10 mouse cellular contexts compared by ENCODE assay signal in the genomic region with DNA sequence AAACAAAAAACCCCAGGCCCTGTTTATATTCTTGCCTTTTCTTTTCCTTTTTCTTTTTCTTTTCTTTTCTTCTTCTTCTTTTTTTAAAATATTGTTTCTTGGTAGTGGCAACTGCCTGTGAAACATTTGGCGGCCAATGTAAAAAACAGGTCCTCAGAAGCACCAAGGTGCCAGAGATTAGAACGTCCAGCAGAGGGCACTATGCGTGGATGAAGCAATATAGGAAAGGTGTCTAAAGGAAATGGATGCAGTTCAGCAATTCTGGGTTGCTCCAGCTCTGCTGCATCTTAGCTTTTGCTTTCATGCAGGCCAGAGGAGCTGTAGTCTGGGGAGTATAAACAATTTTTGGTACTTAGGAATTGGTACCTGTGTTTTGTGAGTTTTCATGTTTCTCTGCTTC. TPM values are rescaled to one million over a fixed set of nuclear protein-coding genes. Genes with fewer than 3 reads are reported as not detected.
DNase-seq lines count a peak whose midpoint lies in the region; ATAC-seq and TF ChIP-seq lines count a peak whose summit lies in the region.
"Had no signal": no experiment of that assay in that cellular context is flagged by ENCODE, and none has a peak within 500 bp of the region (broad histone marks: within the 10 kb centered on the region; RNA-seq: fewer than 3 reads in every experiment).

No protein-coding gene starts in this region.

- H3K4me1 ChIP-seq in stomach, postnatal 0 days (replicated peaks; ENCODE audit: control insufficient read depth, insufficient read depth): no peaks in the 10 kb centered on the region
- H3K4me1 ChIP-seq: heart, embryonic 15.5 days; neural tube, embryonic 12.5 days had no signal

- ATAC-seq in inflammation-experienced regulatory T-cells, adult 6 months: peak; percentile 65
- no peak for ATAC-seq in stomach, postnatal 0 days (ENCODE audit: low FRiP score, low TSS enrichment)

- TF ChIP-seq EP300 in stomach, postnatal 0 days (optimal IDR thresholded peaks at IDR 0.05): no peak

- H3K4me2 ChIP-seq in stomach, postnatal 0 days (replicated peaks; ENCODE audit: low read depth): no peak overlapping the region
- H3K4me2 ChIP-seq: heart, embryonic 15.5 days; neural tube, embryonic 12.5 days had no signal

- H3K4me3 ChIP-seq in stomach, postnatal 0 days (ENCODE audit: low read depth, low read length): no peak overlapping the region
- H3K4me3 ChIP-seq: heart, embryonic 15.5 days; neural tube, embryonic 12.5 days had no signal

- H3K27me3 ChIP-seq in stomach, postnatal 0 days (ENCODE audit: control insufficient read depth, insufficient read depth, low read length): no peaks in the 10 kb centered on the region
- H3K27me3 ChIP-seq: heart, embryonic 15.5 days; neural tube, embryonic 12.5 days had no signal

- H3K9ac ChIP-seq in stomach, postnatal 0 days (ENCODE audit: low read length): no peak overlapping the region
- H3K9ac ChIP-seq: heart, embryonic 15.5 days; neural tube, embryonic 12.5 days had no signal

- DNase-seq in cerebellum, adult 8-10 months: peak; percentile 23
- no peak for DNase-seq in cerebellum, adult 11 months
- peak; percentile 19 for DNase-seq in ovary, postnatal 14 days (ENCODE audit: low spot score)
- no peak for DNase-seq in ovary, postnatal 10 days (ENCODE audit: low spot score)
- peak; percentile 50 to 76 for DNase-seq in cerebellum, postnatal 14 days
- peak; percentile 37 for DNase-seq in lung, postnatal 14 days
- peak; percentile 29 for DNase-seq in stomach, postnatal 0 days (ENCODE audit: low spot score)

- 15% methylated on average over 3 of the region's 3 CpGs for WGBS in stomach, postnatal 0 days

- H3K36me3 ChIP-seq in stomach, postnatal 0 days (ENCODE audit: control insufficient read depth, insufficient read depth, low read length): no peaks in the 10 kb centered on the region
- H3K36me3 ChIP-seq: heart, embryonic 15.5 days; neural tube, embryonic 12.5 days had no signal

- H3K9me3 ChIP-seq in stomach, postnatal 0 days (ENCODE audit: control insufficient read depth, low read length): no peaks in the 10 kb centered on the region
- H3K9me3 ChIP-seq: heart, embryonic 15.5 days; neural tube, embryonic 12.5 days had no signal

- H3K27ac ChIP-seq in stomach, postnatal 0 days (replicated peaks): no peak overlapping the region
- H3K27ac ChIP-seq: heart, embryonic 15.5 days; neural tube, embryonic 12.5 days had no signal

- peak; percentile 75 for TF ChIP-seq CTCF in stomach, postnatal 0 days (IDR thresholded peaks at IDR 0.05; ENCODE audit: low read depth)

RNA-seq across cellular contexts. Expression of a gene that starts 9.2 kb away (rescaled TPM):
- polyA plus RNA-seq in inflammation-experienced regulatory T-cells, adult 6 months (2017; shearing (Covaris generic)): not detected
- not detected in 2 replicates for polyA plus RNA-seq in stomach, postnatal 0 days (2015; fragmentation: Nextera tagmentation; extraction: Ambion mirVana)
- polyA plus RNA-seq: heart, embryonic 15.5 days had no signal

RNA-seq across cellular contexts. Expression of a gene that starts 11.4 kb away (rescaled TPM):
- polyA plus RNA-seq in inflammation-experienced regulatory T-cells, adult 6 months (2017; shearing (Covaris generic)): 10 to 100 TPM; 13.1 to 21.8 (median 21.7) TPM
- 11.0 and 12.5 TPM in 2 replicates for polyA plus RNA-seq in stomach, postnatal 0 days (2015; fragmentation: Nextera tagmentation; extraction: Ambion mirVana)

Comparison
In these comparisons a context has a peak if more than half of its experiments do, and no peak if none do; other contexts are left out.
1. DNase-seq: peak in cerebellum, adult 8-10 months (single experiment), ovary, postnatal 14 days (single experiment), cerebellum, postnatal 14 days (2 of 2), lung, postnatal 14 days (single experiment) and stomach, postnatal 0 days (single experiment); none in cerebellum, adult 11 months (single experiment) and ovary, postnatal 10 days (single experiment).